Mouse (Mus musculus) hindbrain, embryonic 11.5 days (tissue): ENCODE measurements around the gene BC025446. TPM values are rescaled to one million over a fixed set of nuclear protein-coding genes. Genes with fewer than 3 reads are reported as not detected.

Source experiments
- ATAC-seq: fragments of 200-750 bp; cut with Nextera tagmentation; 2 replicates; pipeline ENCODE4 v1.8.0; 2017; ENCODE audit warnings: mild to moderate bottlenecking, moderate TSS enrichment, moderate library complexity; ENCODE audit not compliant: low FRiP score
- DNase-seq: peaks from one replicate; pipeline ENCODE4 v3.0.0-alpha.2; 2015; ENCODE audit warnings: low spot score
- H3K27ac ChIP-seq: fragments of 300-500 bp; sonication (generic); 2 replicates; pipeline ENCODE4 v1.5.1; 2014; ENCODE audit warnings: mild to moderate bottlenecking, low read depth, low read length
- H3K27me3 ChIP-seq: fragments of 300-500 bp; sonication (generic); 2 replicates; pipeline ENCODE4 v1.6.1; 2014; ENCODE audit warnings: mild to moderate bottlenecking, low read length, moderate library complexity, mixed read lengths; ENCODE audit not compliant: control insufficient read depth, insufficient read depth
- H3K36me3 ChIP-seq: fragments of 300-500 bp; sonication (generic); 2 replicates; pipeline ENCODE4 v1.6.1; 2014; ENCODE audit warnings: mild to moderate bottlenecking, low read length, moderate library complexity, mixed read lengths; ENCODE audit not compliant: control insufficient read depth, insufficient read depth
- H3K4me1 ChIP-seq: fragments of 300-500 bp; sonication (generic); replicated peaks from 2 replicates; pipeline ENCODE4 v1.6.1; 2014; ENCODE audit warnings: low read length, mixed read lengths; ENCODE audit not compliant: control insufficient read depth, insufficient read depth
- H3K4me2 ChIP-seq: fragments of 300-500 bp; sonication (generic); replicated peaks from 2 replicates; pipeline ENCODE4 v1.6.1; 2014; ENCODE audit warnings: mild to moderate bottlenecking, low read depth, low read length
- H3K4me3 ChIP-seq: fragments of 300-500 bp; sonication (generic); 2 replicates; pipeline ENCODE4 v1.5.1; 2014; ENCODE audit warnings: low read depth, low read length
- H3K9ac ChIP-seq: fragments of 300-500 bp; sonication (generic); 2 replicates; pipeline ENCODE4 v1.6.1; 2014; ENCODE audit warnings: low read depth, low read length
- H3K9me3 ChIP-seq: fragments of 300-500 bp; sonication (generic); 2 replicates; pipeline ENCODE4 v1.6.1; 2016; ENCODE audit warnings: low read length; ENCODE audit not compliant: control insufficient read depth
- WGBS: fragments of 180-500 bp; shearing (Covaris S2); extraction: QIAGEN DNeasy Blood & Tissue Kit; methylation state at CpG from one replicate; pipeline ENCODE4 v1.1.7; 2014; 5-methylcytosine and 5-hydroxymethylcytosine counted together
- polyA plus RNA-seq: library from polyadenylated mRNA; unstranded; fragments of >200 nt; fragmentation: Nextera tagmentation; extraction: Ambion mirVana; gene quantifications from 2 replicates; pipeline ENCODE4 v1.2.1, GENCODE M21; 2014

The BC025446 gene
- polyA plus RNA-seq, 1 experiment from 2014 or later, result not detected

DNA sequence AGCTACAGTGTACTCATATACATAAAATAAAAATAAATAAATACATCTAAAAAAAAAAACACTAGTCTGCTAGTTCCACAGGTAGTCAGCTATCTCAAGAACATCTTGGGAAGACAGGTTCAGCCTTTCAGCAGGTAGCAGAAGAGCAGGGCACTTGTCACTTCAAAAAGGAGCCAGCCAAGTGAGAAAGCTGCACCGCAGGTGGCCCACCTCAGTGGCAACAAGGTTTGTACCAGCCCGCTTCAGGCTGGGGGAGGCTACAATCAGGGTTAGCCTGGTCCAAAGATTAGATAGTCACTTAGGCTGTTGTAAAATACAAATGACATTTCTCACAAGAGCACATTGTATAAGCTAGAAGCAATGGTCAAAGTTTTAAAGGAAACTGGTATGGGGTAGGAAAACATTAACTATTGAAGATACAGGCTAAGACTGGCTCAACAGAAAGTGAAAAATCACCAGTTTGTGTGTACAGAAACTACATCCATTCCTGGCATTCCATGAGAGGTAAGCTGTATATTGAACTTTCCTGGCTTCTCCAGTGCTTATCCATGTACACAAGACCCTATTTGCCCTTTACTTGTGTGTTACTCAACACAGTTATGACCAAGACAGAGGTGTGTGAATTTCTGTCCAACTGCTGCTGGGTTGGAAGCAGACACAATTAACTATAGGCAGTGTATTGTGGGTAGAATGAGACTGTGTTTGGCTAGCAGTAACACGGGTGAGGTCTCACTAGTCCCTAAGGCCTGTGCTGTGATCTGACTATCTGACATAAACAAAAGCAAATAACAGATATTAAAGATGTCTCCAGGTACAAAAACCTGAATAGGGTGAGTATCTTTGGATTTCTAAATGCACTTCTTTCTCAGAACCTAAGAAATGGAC is 26.8 kb downstream of the BC025446 start:
- no peak for ATAC-seq
- Histone ChIP-seq H3K9ac (no peak overlapping the region), H3K27me3 (no peaks in the 10 kb centered on the region), H3K27ac (no peak overlapping the region), H3K4me2 (no peak overlapping the region), H3K4me3 (no peak overlapping the region), H3K36me3 (no peaks in the 10 kb centered on the region), H3K9me3 (no peaks in the 10 kb centered on the region), H3K4me1 (no peaks in the 10 kb centered on the region)
- 74% methylated on average over 3 of the region's 3 CpGs for WGBS
- no peak for DNase-seq

DNA sequence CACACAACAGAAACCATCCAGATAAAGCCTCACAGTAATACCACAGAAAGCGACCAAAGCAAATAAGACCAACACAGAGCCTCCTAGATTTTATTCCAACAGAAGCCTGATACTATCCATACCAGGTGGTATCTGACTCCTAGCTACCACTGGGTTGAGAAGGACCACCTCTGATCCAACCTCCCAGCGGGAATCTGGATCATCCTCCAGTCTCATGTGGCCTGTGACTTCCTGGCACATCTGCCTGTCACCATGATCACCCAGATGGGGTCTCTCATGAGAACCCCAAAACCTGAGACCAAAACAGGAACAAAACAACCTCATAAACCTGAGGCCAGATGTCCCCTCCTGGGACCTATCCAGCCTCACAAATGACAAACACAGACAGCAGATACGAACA is 38.5 kb downstream of the BC025446 start:
- H3K4me1 ChIP-seq, result no peaks in the 10 kb centered on the region
- H3K4me2 ChIP-seq, result no peak overlapping the region
- 80% methylated on average over 3 of the region's 3 CpGs for WGBS
- H3K9ac ChIP-seq, result no peak overlapping the region
- ATAC-seq (no peak), DNase-seq (no peak)
- no peaks in the 10 kb centered on the region for H3K27me3 ChIP-seq
- no peaks in the 10 kb centered on the region for H3K9me3 ChIP-seq
- no peak overlapping the region for H3K27ac ChIP-seq
- H3K36me3 ChIP-seq, result no peaks in the 10 kb centered on the region
- H3K4me3 ChIP-seq, result no peak overlapping the region

DNA sequence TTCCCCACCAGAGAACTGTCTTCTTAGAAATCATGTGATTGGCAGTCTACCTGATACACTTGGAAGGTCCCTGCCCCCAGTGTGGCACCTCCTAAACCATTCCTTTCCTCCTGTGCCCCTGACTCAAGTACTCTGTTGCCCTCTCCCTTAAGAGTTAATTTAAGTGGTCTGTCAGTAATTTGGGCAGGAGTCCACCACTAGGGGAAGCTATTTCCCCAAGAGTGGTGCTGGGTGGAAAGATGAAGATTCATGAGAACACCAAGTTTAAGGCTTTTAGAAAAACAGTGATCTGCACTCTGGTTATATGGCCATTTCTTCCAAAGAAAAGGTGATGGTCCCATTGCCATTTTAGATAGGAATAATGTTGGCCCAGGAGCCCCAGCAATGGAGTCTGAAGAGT is 49.7 kb downstream of the BC025446 start:
- Histone ChIP-seq H3K27me3 (no peaks in the 10 kb centered on the region), H3K27ac (no peak overlapping the region), H3K4me1 (no peaks in the 10 kb centered on the region), H3K9me3 (no peaks in the 10 kb centered on the region), H3K36me3 (no peaks in the 10 kb centered on the region), H3K4me3 (no peak overlapping the region), H3K9ac (no peak overlapping the region), H3K4me2 (no peak overlapping the region)
- DNase-seq (no peak), ATAC-seq (no peak)

DNA sequence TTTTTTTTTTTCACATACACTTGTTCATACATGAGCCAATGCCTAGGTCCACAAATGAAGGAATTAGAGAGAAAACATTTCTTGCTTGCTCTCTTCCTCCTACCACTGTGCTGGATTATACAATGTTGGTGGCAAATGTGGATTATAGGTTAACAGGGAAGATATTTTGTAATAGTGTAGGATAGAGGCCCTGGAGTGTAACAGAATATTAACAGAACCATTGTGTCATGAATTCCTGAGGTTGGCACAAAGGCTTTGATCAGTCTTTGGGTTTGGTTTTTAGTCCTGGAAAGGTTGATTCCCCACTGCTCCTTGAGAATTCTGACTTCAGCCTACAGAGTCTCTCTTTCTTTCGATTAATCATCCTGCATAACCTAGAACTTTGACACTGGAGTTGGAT is 50.5 kb downstream of the BC025446 start:
- WGBS, result 62% methylated on average over 1 of the region's 1 CpGs
- DNase-seq (no peak), ATAC-seq (no peak)
- no peak overlapping the region for H3K9ac ChIP-seq
- no peak overlapping the region for H3K27ac ChIP-seq
- no peaks in the 10 kb centered on the region for H3K4me1 ChIP-seq
- H3K4me2 ChIP-seq, result no peak overlapping the region
- H3K36me3 ChIP-seq, result no peaks in the 10 kb centered on the region
- no peak overlapping the region for H3K4me3 ChIP-seq
- no peaks in the 10 kb centered on the region for H3K9me3 ChIP-seq
- H3K27me3 ChIP-seq, result no peaks in the 10 kb centered on the region

DNA sequence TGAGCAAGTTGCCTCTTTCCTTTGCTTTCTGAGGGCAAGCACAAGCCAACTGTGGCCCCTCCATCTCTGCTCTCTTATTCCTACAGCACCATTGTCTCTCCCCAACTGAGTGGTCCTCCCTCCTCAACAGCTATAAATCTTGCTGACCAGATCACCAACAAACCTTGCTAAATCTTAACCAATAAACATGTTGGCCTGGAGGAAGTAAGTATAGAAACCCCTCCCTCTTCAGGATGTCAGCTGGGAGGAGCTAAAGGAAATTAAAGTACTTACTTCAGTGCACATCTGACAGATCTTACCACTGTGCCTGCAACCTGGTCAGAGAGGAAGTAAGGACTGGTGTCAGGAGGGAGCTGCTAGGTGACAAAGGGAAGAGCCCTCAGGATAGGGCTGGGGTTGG is 51.9 kb downstream of the BC025446 start, which contains the start of gene Ly6f:
Gene Ly6f (plus strand): TSS at position 301 of the 400 bp plus-strand sequence.
- H3K4me2 ChIP-seq, result no peak within 1 kb of the TSS
- DNase-seq (no peak), ATAC-seq (no peak)
- H3K9ac ChIP-seq, result no peak within 1 kb of the TSS
- H3K4me1 ChIP-seq, result no peaks in the 10 kb centered on the region
- no peaks in the 10 kb centered on the region for H3K27me3 ChIP-seq
- H3K36me3 ChIP-seq, result no peaks in the 10 kb centered on the region
- H3K27ac ChIP-seq, result no peak within 1 kb of the TSS
- no peaks in the 10 kb centered on the region for H3K9me3 ChIP-seq
- H3K4me3 ChIP-seq, result no peak within 1 kb of the TSS

DNA sequence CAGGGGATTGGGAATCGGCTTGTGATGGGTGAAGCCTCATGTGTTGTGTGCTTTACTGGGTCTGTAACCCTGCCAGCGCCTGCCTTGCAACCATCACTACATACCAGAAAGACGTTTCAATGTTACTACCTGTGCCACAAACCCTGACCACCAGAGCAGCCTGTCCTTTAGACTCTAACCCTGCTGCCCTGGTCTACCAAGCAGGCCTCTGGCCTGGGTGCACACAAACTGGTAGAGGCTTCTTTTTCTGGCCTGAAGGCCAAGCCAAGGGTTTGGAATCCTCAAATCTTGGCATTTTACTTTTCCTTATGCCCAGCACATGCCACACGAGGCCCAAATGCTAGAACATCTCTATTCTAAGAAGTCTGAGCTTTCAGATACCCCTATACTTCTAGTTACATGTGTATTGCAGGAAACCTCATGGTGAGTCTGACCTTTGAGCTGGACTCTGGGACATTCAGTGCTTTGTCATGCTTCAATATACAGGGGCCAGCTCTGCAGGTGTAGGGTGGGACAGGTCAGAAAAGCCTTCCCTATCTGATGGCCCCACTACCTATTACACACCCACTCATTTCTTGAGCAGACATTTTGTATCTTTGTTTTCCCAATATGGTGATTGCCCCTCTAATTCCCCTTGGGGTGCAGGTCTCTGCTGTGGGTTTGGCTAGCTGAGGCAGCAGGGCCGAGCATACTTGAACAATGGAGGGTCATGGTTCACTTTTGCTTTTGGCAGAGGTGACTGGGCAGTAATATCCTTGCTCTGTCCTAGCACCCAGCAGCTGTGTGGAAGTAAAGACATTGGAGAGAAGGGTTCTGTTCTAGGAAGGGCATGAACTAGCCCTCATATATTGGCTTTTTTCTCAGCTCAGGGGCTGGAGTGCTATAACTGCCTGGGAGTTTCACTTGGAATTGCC is 53.0 kb downstream of the BC025446 start:
- H3K9ac ChIP-seq, result no peak overlapping the region
- DNase-seq (no peak), ATAC-seq (no peak)
- H3K27me3 ChIP-seq, result no peaks in the 10 kb centered on the region
- no peak overlapping the region for H3K4me3 ChIP-seq
- no peaks in the 10 kb centered on the region for H3K36me3 ChIP-seq
- H3K4me2 ChIP-seq, result no peak overlapping the region
- WGBS, result 79% methylated on average over 5 of the region's 5 CpGs
- H3K27ac ChIP-seq, result no peak overlapping the region
- no peaks in the 10 kb centered on the region for H3K9me3 ChIP-seq
- no peaks in the 10 kb centered on the region for H3K4me1 ChIP-seq

DNA sequence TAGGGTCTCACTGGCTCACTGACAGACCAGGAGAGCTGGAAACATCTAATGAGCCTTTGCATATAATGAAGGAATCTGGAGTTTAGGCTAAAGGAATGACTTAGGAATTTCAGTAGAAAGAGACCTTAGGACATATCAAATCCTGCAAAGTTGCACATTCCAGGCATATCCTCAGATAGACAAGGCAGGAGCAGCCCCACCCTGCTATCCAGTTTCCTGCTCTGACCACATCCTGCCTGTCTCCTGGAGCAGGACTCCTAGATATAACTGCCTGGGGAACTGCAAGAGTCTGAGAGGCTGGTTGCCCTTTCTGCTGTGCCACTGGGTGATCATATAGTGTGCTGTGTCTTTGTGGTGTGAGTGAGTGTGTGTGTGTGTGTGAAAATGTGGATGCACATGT is 54.0 kb downstream of the BC025446 start:
- H3K4me3 ChIP-seq, result no peak overlapping the region
- H3K36me3 ChIP-seq, result no peaks in the 10 kb centered on the region
- H3K9me3 ChIP-seq, result no peaks in the 10 kb centered on the region
- ATAC-seq, result no peak
- DNase-seq, result no peak
- no peaks in the 10 kb centered on the region for H3K27me3 ChIP-seq
- H3K4me1 ChIP-seq, result no peaks in the 10 kb centered on the region
- no peak overlapping the region for H3K4me2 ChIP-seq
- no peak overlapping the region for H3K27ac ChIP-seq
- H3K9ac ChIP-seq, result no peak overlapping the region

DNA sequence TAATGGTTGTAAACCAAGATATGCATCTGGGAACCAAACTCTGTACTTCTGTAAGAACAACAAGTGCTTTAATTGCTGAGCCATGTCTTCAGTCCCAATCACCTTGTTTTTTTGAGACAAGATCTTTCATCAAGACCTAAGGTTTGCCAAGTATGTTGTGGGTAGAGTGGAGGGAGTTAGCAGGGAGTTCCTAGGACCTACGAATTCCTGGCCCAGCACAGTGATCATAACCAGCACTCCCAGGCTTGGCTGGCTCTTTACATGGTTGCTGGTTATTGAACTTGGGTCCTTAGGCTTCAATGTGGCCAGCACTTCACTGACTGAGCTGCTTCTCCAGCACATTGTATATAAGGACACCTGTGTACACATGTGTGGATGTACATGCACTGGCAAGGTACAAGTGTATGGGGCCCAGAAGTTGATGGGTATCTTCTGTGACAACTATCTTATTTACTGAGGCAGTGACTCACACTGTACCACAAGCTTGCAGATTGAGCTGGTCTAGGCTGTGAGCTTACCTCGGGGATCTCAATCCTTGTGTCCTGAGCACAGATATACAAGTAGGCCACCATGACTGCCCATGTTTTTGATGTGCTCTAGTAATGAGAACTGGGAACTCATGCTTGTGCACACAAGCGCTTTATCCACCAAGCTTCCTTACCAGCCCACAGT is 54.7 kb downstream of the BC025446 start:
- DNase-seq (no peak), ATAC-seq (no peak)
- H3K27me3 ChIP-seq, result no peaks in the 10 kb centered on the region
- H3K27ac ChIP-seq, result no peak overlapping the region
- H3K4me2 ChIP-seq, result no peak overlapping the region
- no peak overlapping the region for H3K9ac ChIP-seq
- no peaks in the 10 kb centered on the region for H3K4me1 ChIP-seq
- H3K9me3 ChIP-seq, result no peaks in the 10 kb centered on the region
- no peaks in the 10 kb centered on the region for H3K36me3 ChIP-seq
- 79% methylated on average over 3 of the region's 3 CpGs for WGBS
- no peak overlapping the region for H3K4me3 ChIP-seq
